In the genomic region with DNA sequence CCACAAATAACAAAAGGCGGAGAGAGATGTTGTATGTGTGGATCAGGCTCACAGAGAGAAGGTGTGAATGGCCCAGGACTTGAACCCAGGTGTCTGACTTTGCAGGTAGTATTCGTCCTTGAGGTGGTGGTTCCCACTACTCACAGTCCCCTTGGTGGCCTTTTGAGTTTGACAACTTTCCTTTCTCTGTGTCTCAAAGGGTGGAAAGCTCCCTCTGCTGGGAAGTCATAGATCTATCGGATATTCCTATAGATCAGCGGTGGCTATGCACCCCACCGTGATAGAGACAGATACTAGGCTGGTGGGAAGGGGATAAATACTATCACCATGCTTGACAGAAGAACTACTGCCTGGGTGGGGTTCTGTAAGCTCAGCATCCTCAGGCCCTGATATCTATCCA, we compare ENCODE assay signal across 10 mouse cellular contexts.
DNase-seq lines count a peak whose midpoint lies in the region; TF ChIP-seq lines count a peak whose summit lies in the region.
"Had no signal": no experiment of that assay in that cellular context is flagged by ENCODE, and none has a peak within 500 bp of the region (broad histone marks: within the 10 kb centered on the region; RNA-seq: fewer than 3 reads in every experiment).

No protein-coding gene starts in this region.

- H3K4me3 ChIP-seq in kidney, adult 2 months (ENCODE audit: insufficient read depth, low read depth, low read length), result no peak overlapping the region
- no peak overlapping the region for H3K4me3 ChIP-seq in cerebellum, adult 2 months (replicated peaks; ENCODE audit: insufficient read depth, low read depth, low read length)
- H3K4me3 ChIP-seq: hindbrain, embryonic 15.5 days; megakaryocyte, embryonic 14.5 days had no signal

- WGBS in kidney, adult 2 months, result 53% methylated on average over 5 of the region's 5 CpGs
- 40% methylated on average over 5 of the region's 5 CpGs for WGBS in cerebellum, adult 2 months

- DNase-seq in kidney, adult 2 months, result peak; percentile 12
- no peak for DNase-seq in kidney, postnatal 25 days
- DNase-seq in 3T3-L1 (ENCODE audit: low read depth, low spot score) (peak; percentile 17), NIH3T3 (ENCODE audit: low read depth) (peak; percentile 29)
- DNase-seq in induced T-regulatory cell, adult 2 months (ENCODE audit: low read depth), result peak; percentile 27
- no peak for DNase-seq in urinary bladder, postnatal 10 days (ENCODE audit: low spot score)
- no peak for DNase-seq in urinary bladder, adult 2 months (ENCODE audit: low spot score)
- no peak for DNase-seq in cerebellum, adult 2 months

- no peak for TF ChIP-seq POLR2A in kidney, adult 2 months (IDR thresholded peaks at IDR 0.05; ENCODE audit: low read depth, low read length)
- no peak for TF ChIP-seq POLR2A in cerebellum, adult 2 months (IDR thresholded peaks at IDR 0.05; ENCODE audit: borderline replicate concordance, insufficient read depth, low read length)

- TF ChIP-seq CTCF in kidney, adult 2 months (conservative IDR thresholded peaks at IDR 0.05; ENCODE audit: insufficient read depth, insufficient read length, low read depth, low read length), result 0 out of 2 replicates have a peak, but pooled peaks have one; percentile 21
- no peak for TF ChIP-seq CTCF in cerebellum, adult 2 months (IDR thresholded peaks at IDR 0.05; ENCODE audit: borderline replicate concordance, insufficient read depth, low read depth, low read length)

- no peaks in the 10 kb centered on the region for H3K27me3 ChIP-seq in kidney, adult 2 months (replicated peaks; ENCODE audit: control insufficient read depth, insufficient read depth, low read length)
- H3K27me3 ChIP-seq in cerebellum, adult 2 months (ENCODE audit: control insufficient read depth, insufficient read depth, low read length), result no peaks in the 10 kb centered on the region
- H3K27me3 ChIP-seq: hindbrain, embryonic 15.5 days had no signal

- no peak overlapping the region for H3K27ac ChIP-seq in kidney, adult 2 months (ENCODE audit: insufficient read depth, low read depth, low read length)
- H3K27ac ChIP-seq in cerebellum, adult 2 months (ENCODE audit: insufficient read depth, low read length), result no peak overlapping the region
- H3K27ac ChIP-seq: hindbrain, embryonic 15.5 days had no signal

- H3K4me1 ChIP-seq in kidney, adult 2 months (ENCODE audit: control insufficient read depth, insufficient read depth, low read length), result no peaks in the 10 kb centered on the region
- H3K4me1 ChIP-seq in cerebellum, adult 2 months (ENCODE audit: control insufficient read depth, insufficient read depth, low read length), result no peaks in the 10 kb centered on the region
- H3K4me1 ChIP-seq: hindbrain, embryonic 15.5 days had no signal

- no peaks in the 10 kb centered on the region for H3K36me3 ChIP-seq in kidney, adult 2 months (ENCODE audit: control insufficient read depth, insufficient read depth, low read length)
- H3K36me3 ChIP-seq: hindbrain, embryonic 15.5 days had no signal

Comparison
In these comparisons a context has a peak if more than half of its experiments do, and no peak if none do; other contexts are left out.
1. DNase-seq: peak in kidney, adult 2 months (single experiment), 3T3-L1 (single experiment), NIH3T3 (single experiment) and induced T-regulatory cell, adult 2 months (single experiment); none in kidney, postnatal 25 days (0 of 2), urinary bladder, postnatal 10 days (single experiment), urinary bladder, adult 2 months (single experiment) and cerebellum, adult 2 months (0 of 2).